Mouse (Mus musculus) naive thymus-derived CD4-positive, alpha-beta T cell, adult 2 months (primary cell): Measurements from ENCODE around the gene 4930415O20Rik.

Experiments
- DNase-seq: peaks from one replicate; pipeline ENCODE4 v3.0.0-alpha.2; 2011; ENCODE audit warnings: low read depth

The 4930415O20Rik gene

DNA sequence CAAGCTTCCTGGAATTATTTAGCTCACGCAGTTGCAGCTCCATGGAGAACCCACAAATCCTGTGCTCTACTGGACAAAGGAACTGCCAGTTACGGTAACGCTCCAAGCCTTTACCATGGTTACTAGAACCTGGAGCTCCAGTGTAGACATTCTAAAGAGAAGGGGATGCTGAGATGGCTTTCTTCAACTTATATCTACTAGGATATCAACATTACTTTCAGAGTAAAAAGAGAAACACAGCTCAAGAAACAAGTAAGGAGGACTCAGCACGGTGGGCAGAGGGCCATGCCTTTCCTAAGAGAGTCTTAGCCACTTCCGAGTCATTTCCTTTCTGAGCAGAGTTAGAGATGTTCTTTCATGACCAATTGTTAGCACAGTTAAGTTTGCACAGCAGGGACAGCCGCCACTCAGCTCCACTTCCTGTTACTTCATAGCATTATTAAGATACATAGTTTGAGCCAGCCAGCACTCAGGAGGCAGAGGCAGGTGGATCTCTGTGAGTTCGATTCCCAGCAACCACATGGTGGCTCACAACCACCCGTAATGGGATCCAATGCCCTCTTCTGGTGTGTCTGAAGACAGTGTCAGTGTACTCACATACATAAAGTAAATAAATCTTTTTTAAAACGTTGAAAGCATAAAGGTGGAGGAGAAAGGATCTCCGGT is at the start of gene 4930415O20Rik, which contains the start of gene Ccnt1:
4930415O20Rik (plus strand) TSS at position 132 of the 666 bp plus-strand sequence.
Ccnt1 (minus strand) TSS at position 51 of the 666 bp plus-strand sequence.
- peak; percentile 55 for DNase-seq

DNA sequence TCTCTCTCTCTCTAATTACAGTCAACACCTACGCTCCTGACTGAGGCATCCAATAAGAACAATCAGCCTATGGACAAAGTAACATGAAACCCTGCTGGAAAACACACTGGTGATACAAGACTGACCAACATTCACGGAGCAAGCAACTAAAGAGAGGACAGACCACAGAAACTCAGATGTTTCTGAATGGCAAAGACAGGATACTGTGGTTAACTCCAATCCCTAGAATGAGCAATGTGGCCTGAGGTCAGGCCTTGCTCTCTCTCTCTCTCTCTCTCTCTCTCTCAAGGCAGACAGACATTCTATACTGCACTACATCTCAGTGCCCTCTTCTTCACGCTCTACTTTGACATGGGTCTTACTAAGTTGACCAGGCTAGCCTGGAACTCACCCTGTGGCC is 49.6 kb upstream of the 4930415O20Rik start:
- no peak for DNase-seq

DNA sequence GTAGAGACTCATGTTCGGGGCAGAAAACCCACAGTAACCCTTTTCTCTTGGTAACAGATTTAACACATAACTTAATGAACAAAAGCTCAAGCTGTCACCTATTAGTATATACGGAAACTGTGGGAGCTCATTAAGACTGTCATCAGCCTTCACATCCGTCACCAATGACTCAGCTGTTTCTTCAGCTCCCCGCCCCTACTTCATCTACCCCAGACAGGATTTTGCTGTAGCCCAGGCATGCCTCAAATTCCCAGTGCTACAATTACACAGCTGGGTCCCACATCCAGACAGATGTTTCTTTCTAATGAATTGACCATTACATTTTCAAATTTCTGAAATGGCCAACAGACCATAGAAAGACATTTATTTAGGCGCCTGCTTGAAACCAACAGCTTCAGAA is 44.7 kb upstream of the 4930415O20Rik start:
- DNase-seq, result no peak

DNA sequence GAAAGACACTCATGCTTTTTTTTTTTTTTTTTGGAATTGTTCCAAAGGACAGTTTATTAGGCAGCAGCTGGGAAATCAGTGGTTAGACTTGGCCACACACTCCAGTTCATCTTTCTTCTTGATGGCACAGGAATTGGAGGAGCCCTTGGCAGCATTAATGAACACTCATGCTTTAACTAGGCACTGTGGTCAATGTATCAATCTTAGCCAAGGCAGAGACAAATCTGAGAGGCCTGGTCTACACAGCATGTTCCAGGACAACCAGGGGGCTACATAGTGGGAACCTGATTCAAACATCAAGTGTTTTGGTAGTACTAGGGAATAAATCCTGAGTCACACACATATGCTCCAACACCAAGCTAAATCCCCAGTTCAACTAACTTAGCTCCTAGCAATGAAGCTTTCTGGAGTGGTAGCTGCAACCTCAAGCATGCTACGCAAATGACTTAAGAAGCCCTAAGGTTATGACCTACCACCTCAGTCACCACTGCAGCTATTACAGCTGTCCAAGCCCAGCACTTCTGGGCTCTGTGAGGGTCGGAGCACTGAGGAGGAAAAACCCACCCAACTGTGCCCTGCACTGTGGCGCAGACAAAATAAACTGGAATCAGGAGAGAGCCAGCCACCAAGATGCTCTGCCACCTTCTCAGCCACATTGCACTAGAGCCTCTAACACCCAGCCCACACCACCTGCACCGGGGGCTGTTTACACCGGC is 43.6 kb upstream of the 4930415O20Rik start:
- no peak for DNase-seq

DNA sequence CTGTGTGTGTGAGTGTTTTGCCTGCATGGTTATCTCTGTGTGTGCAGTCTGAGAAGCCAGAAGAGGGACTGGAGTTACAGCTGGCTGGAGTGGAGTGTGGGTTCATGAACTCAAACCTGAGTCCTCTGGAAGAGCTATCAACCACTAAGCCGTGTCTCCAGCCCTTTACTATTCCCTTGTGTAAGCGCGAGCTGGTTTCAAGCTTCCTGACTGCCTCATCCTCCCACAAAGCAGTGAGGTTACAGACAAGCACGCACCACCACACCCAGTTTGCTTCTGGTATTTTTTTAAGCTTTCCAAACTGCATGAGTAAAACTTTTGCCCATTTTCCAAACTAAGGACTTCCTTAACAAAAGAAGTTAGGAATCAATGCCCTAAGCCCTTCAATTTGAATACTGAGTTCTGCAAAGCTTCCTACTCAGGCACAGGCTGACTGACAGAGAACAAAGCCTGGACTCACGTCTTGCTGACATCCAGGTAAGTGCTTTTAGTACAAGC is 42.7 kb upstream of the 4930415O20Rik start:
- no peak for DNase-seq

DNA sequence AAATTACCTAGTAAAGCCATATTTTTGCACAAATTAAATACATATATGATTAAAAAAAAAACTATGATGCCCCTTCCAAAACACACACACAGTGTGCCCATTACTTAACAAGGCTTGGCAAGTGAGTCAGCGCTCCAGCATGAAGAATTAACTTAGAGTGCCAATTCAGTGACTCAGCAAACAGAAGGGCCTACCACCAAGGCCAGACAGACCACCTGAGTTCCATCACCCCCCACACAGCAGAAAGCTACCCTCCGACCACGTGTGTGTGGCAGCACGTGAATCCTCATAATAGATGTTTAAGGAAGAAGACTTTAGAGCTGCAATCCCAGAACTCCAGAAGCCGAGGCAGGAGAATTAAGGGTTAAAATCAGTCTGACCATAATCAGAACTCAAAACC is 38.5 kb upstream of the 4930415O20Rik start:
- DNase-seq, result no peak

DNA sequence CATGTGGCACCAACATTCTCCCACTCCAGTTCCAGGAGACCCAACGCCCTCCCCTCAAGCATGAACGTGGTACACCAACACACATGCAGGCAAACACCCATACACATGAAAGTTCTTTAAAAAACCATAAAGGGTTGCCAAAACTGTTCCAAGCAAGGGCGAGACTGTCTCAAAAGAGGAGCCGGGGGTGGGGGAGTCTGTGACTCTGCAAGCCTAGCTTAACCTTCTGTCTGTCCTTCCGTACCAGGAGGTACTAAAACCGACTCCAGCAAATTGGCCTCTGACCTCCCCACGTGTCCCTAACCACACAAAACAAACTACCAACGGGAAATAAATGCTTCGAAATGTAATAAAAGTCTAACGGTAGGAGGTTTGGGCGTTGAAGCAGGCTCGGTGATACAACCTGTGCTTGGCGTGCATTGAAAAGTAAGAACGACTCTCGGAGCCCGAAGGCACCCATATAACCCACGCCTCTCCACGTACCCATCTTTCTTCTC is 37.7 kb upstream of the 4930415O20Rik start:
- DNase-seq, result peak; percentile 57

DNA sequence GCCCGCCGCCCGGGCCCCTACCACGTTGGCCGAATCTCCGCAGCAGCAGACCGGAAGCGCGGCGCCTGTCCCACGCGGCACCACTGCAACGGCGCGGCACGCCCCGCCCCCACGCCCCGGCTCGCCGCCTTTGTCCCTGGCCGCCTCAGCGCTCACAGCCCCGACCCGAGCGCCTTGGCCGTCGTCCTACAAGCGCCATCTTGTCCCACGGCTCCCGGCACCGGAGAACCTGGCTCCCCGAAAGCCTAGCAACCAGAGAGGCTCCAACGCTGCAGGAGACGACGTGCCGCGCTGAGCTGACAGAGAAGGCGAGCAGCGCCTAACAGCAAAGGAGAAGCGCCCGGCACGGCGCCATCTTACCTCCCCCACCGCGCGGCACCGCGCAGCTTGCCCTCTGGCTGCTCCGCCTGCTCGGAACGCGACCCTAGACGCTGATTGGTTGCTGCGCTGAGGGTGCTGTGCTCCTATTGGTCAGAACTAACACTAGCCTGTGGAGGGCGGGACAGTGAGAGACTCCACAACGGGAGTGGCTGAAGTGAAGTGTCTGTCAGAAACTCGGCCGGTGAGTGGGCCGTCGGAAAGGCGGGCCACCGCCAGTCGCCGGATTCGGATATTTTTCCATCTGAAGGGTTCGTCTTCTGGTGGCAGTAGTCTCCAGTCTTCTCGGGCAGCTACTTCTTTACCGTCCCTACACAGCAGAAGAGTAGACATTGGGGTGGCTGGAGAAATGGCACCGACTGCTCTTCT is 36.8 kb upstream of the 4930415O20Rik start, which contains the start of gene Kansl2:
Kansl2 (minus strand) TSS at position 384 of the 747 bp plus-strand sequence.
- peak; percentile 99 for DNase-seq

DNA sequence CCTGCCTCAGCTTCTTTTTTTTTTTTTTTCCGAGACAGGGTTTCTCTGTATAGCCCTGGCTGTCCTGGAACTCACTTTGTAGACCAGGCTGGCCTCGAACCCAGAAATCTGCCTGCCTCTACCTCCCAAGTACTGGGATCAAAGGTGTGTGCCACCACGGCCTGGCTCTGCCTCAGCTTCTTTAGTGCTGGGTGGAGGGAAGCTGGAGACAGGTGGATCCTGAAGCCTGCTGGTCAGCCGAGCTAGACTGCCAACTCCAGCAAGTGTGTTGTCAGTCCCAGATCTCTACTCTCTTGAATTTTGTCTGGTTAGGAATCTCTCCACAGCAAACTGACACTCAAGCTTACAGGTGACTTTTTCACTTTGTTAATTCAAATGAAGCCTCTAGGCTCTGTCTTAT is 34.9 kb upstream of the 4930415O20Rik start:
- no peak for DNase-seq

DNA sequence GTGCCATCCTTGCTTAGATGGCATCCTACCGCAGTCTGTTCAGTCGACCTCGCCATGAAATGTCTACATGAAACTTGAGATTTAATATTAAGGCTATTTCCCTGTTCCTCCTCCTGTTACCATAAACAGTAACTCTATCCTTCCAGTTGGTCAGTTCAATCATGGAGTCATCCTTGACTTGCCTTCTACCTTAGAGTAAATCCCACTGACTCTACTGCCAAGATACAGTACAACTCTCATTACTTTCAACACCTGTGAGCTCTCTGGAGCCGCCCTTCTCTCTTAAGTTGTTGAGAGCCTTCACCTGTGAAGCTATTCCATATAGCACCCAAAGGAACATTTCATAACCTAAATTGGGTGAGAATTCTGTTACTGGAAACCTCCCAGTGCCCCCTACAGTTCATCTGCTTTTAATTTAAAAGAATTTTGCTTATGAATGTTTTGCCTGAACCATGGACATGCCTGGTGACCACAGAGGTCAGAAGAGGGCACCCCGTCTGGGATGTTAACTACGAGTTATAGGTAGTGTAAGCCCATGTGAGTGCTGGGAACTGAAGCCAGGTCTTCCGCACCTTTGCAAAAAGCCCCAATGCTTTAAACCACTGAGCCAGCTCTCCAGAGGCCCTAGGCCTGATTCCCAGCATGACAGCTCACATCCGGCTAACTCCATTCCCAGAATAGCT is 33.8 kb upstream of the 4930415O20Rik start:
- DNase-seq, result no peak

DNA sequence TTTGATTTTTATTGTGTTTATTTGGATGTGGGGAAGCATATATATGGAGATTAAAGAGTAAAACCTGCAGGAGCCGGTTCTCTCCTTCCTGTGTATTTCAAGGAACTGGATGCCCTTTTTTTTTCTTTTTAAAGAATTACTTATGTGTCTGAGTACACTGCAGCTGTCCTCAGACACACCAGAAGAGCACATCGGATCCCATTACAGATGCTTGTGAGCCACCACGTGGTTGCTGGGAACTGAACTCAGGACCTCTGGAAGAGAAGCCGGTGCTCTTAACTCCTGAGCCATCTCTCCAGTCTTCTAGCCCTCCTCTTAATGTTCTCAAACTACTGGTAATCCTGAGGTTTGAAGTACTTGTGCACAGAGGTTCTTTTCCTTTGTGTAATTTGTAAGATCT is 32.9 kb upstream of the 4930415O20Rik start:
- no peak for DNase-seq

DNA sequence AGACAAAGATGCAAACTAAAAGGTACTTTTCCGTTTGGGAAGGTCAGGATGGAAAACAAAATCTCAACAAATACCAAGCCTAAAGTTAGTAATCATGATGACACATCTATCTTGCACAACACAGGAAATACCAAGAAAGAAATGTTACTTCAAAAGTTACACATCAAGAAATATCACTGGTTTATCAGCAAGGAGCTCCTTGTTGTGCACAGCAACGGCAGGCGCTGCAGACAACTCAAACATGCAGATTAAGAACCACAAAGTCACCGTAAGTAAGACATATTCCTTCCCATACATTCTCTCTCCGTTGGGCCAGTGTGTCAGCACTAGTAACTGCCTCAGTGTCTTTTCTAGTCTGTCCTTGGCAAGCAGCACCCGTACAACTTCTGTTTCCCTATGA is 29.7 kb upstream of the 4930415O20Rik start:
- no peak for DNase-seq

DNA sequence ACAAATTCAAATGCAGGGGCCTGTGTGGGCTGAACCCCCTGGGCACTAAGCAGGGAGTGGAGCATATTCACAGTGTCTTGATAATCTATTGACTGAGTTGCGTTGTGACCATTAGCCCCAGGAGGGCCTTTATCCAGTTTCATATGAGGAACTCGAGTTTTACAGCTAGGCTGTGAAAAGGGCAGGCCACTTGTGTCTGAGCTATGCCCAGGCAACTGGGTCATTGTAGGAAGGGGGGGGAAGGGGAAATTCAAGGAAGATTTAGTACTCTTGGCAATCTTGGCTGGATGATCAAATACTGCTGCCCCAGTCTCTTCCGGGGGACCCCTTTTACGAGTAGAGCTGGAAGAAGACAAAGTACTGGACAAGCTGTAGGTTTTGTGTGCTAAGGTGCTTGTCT is 27.5 kb upstream of the 4930415O20Rik start:
- DNase-seq, result no peak

DNA sequence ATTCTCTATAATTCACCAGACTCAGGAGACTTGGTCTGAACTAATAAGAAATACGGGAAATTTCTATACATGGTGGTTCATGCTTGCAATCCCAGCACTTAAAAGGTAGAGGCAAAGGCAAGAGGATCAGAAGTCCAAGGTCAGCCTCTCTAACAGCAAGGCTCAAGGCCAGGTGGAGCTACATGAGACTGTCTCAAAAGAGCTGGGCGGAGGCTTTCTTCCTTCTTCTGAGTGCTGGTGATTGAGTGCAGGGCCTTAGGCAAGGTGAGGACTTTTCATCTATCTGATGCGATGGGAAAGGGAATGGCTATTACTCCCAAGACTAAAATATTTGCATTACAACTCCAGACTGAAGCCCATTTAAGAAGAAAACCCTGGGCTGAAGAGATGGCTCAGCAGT is 25.7 kb upstream of the 4930415O20Rik start:
- no peak for DNase-seq

DNA sequence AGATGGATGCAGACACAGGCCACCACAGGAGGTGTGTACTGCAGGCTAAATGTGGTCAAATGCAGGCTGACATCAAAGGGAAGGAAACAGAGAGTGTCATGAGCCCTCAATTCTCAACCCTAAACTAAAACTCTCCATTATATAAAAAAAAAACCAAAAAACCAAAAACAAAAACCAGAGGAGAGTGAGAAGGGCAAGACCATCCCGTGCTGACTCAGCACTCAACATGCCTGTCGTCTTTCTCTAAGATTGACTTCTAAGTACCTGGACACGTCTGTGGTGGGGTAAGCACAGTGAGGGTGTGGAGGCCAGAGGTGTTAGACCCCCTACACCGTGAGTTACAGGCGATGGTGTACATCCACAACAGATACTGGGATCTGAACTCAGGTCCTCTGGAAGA is 24.0 kb upstream of the 4930415O20Rik start:
- DNase-seq, result no peak

DNA sequence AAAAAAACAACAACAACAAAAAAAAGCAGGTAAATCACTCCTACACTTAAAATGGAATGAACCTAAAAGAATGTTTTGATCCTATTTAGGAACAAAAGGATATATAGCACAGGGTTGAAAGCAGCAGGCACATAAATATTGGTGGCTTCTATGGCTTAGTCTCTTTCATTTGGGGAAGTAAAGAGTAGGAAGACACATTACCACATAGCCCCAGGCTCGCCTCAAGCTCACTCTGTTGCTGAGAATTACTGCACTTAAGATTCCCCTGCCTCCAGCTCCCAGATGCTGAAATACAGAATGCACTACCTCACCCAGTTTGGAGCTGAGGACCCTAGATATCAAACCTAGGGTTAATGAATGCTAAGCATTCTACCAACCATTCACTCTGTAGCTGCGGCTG is 18.0 kb upstream of the 4930415O20Rik start:
- no peak for DNase-seq

DNA sequence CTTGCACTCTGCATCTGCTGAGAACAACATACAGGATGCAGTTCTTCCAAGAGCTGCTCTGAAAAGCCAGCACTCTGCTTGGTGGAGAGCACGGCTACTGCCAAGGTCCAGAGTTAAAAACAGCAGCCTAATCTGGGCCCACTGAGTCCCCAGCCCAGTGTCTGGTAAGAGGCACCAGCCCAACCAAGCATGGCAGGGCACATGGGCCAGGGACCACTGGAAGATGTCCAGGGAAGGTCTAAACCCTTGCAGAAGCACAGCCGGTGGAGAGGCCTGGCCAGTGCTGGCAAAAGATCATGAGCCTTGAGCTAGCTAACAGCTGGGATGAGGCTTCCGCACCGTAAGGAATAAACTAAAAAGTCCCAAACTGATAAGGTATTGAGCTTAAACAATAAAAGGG is 14.9 kb upstream of the 4930415O20Rik start:
- DNase-seq, result no peak

DNA sequence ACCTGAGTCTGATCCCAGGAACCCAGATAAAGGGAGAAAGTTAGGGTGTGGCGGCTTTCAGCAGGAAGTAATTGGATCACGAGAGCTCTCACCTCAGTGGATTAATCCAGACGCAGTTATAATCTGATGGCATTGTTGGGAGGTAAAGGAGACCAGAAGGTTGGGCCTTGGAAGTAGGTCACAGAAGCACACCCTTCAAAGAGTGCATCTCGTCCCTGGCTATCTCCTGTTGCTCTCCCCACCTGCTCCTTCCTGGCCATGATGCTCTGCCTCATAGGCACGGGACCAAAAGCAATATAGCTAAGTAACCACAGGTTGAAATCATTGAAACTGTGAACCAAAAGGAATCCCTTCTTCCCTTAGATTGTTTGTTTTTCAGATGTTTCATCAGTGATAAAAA is 13.6 kb upstream of the 4930415O20Rik start:
- DNase-seq, result no peak

DNA sequence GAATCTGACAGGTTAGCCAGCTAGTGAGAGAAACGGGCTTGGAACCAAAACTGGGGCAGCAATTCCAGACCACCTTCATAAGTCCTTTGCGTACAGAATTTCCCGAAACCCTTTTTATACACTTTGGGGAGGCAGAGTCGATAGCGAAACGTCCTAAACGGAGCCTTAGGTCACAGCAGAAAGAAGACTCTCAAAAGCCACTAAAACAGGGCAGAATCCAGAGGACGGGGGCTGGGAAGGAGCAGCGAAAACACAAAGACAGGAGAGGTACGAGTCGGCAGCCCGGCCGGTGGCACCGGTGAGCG is 3.9 kb upstream of the 4930415O20Rik start:
- no peak for DNase-seq

DNA sequence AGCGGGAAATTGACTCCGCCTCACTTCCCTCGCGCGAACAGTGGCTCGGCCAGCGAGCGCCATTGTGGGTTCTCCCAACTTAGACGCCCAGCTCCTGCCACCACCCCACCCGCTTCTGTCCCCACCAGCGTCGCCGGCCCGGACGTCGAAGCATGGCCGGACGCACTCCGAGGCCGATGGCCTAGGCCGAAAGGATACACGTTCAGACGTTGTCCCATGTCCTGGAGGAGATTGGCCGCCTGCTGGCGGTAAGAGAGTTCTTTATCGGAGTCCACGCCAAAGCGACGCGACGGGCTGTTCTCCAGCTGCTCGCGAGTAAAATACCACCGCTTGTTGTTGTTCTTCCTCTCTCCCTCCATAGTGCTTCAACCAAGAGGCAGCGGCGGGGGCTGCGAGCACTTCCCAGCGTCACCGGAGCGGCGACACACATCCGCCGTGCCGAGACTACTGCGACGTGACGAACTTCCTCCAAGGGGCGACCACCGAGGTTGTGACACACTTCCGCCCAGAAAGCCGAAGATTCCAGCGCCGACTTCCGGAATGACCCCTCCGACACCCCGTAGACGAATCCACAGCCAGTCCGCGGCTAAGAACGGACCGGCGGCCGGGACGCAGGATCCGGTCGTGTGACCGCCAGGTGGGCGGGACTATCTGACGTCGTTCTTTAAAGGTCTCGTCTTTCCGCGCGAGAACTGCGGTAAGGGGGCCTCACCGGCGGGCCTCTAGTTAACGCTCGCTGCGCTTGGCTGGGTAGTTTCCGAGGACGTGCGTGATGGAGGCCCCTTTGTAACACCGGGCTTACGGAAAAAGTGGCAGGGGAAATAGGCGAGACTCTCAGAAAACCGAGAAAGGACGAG is 3.3 kb upstream of the 4930415O20Rik start:
- peak; percentile 99 for DNase-seq
